Mouse (Mus musculus) urinary bladder, postnatal 0 days (tissue): ENCODE results near the gene Man2b2. TPM values are rescaled to one million over a fixed set of nuclear protein-coding genes. Genes with fewer than 3 reads are reported as not detected.

Source experiments
- polyA plus RNA-seq: library from polyadenylated mRNA; unstranded; fragments of >200 nt; fragmentation: Nextera tagmentation; extraction: Ambion mirVana; gene quantifications from 2 replicates; pipeline ENCODE4 v1.2.1, GENCODE M21; 2015

Gene Man2b2
- polyA plus RNA-seq: 20.5 and 22.7 TPM in 2 replicates

DNA sequence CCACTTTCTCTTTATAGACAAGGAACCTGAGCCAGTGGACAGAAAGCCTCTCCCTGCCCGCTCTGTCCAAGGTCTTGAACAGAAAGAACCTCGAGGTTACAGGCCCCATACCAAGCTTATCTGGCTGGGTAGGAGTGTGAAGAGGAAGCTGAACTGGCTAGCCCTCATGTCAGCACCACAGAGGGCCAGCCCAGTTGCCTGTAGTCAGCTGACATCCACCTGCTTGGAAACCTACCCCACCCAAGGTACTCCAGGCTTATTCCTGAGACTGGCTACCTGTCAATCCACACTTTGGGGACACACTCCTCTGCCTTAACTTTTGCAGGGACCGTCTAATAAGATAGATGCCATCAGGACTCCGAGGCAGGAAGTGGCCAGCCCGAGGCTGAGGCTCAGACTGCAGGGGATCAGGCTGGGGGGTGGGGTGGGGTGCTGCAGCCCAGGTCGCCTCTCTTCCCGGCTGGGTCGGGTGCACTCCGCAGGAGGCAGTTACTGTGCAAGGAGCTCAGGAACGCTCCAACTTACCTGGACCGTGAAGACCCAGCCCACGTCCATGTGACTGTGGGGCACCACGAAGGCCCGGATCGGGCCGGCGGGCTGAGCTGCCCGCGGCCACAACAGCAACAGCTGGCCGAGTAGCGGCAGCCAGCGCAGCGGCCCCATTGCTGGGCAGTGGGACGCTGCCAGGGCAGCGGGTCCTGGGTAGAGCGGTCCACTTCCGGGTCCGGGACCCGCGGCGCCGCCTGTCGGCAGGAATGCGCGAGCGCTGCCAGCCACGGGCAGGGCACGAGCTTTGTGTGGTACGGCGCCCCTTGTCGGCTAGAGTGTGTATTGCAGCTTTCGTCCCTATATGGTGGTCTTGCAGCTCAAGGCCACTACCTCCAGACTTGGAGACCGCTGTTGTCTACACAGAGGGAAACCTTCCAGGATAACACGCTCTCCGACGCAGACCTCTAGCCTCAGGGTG, at the start of gene Man2b2:
Gene Man2b2 (minus strand): TSS at position 741 of the 967 bp plus-strand sequence.

GRCm38 (mm10) chr5:36868266-36869090, 38.0 kb upstream of the Man2b2 start, which contains the start of gene Ppp2r2c:
Gene Ppp2r2c (plus strand): TSS chr5:36868513.

GRCm38 (mm10) chr5:36796296-36797014, 34.0 kb downstream of the Man2b2 start, which contains the start of gene Mrfap1:
Gene Mrfap1 (minus strand): TSS chr5:36796772.

Other genes starting within 250 kb of the Man2b2 start
- gene Tbc1d14, start 237.4 kb downstream of the Man2b2 start, polyA plus RNA-seq: 10.1 and 10.4 TPM in 2 replicates
- 16.4 and 18.6 TPM in 2 replicates for gene D5Ertd579e, start 134.6 kb downstream of the Man2b2 start, polyA plus RNA-seq
- 22.1 and 22.5 TPM in 2 replicates for gene Bloc1s4, start 82.0 kb downstream of the Man2b2 start, polyA plus RNA-seq
- 340 and 384 TPM in 2 replicates for gene Mrfap1, start 33.9 kb downstream of the Man2b2 start, polyA plus RNA-seq
- gene Ppp2r2c, start 37.9 kb upstream of the Man2b2 start, polyA plus RNA-seq: 0.12 and 0.18 TPM in 2 replicates
- gene Wfs1, start 158.6 kb upstream of the Man2b2 start, polyA plus RNA-seq: 15.1 and 15.7 TPM in 2 replicates